Mouse (Mus musculus) ES-CJ7 (cell line): ENCODE measurements at regions not wholly inside any gene's neighbourhood (a gene's known extent, or its start where the extent isn't known, plus 50 kb on each side); places are given as distances from the start of the nearest gene placed in this dataset.

Experiments
- DNase-seq: peaks from one replicate; pipeline ENCODE4 v3.0.0; 2011; ENCODE audit warnings: low read depth, low spot score

GRCm38 (mm10) chr17:45240963-45241543 is 192.5 kb downstream of the Cdc5l start:
- no peak for DNase-seq

GRCm38 (mm10) chr17:45240545-45240944 is 193.0 kb downstream of the Cdc5l start:
- no peak for DNase-seq

GRCm38 (mm10) chr17:45237246-45237645 is 196.3 kb downstream of the Cdc5l start:
- DNase-seq: no peak

- DNase-seq: no peak
Observed at GRCm38 (mm10) chr17:45235401-45235800, 198.1 kb downstream of the Cdc5l start.

GRCm38 (mm10) chr17:45232874-45233273 is 200.7 kb downstream of the Cdc5l start:
- DNase-seq: no peak

- no peak for DNase-seq
Observed at GRCm38 (mm10) chr17:45227190-45227589, 206.3 kb downstream of the Cdc5l start.

- DNase-seq: no peak
Observed at GRCm38 (mm10) chr17:45226486-45226885, 207.1 kb downstream of the Cdc5l start.

GRCm38 (mm10) chr17:45221625-45222024 is 211.9 kb downstream of the Cdc5l start:
- DNase-seq: no peak

- no peak for DNase-seq
Observed at GRCm38 (mm10) chr17:45217126-45217525, 216.4 kb downstream of the Cdc5l start.

GRCm38 (mm10) chr17:45215067-45216049 is 218.2 kb downstream of the Cdc5l start:
- DNase-seq: no peak

- peak; percentile 49 for DNase-seq
Observed at GRCm38 (mm10) chr17:45210984-45211383, 222.6 kb downstream of the Cdc5l start.

GRCm38 (mm10) chr17:45209387-45209663 is 224.2 kb downstream of the Cdc5l start:
- no peak for DNase-seq

GRCm38 (mm10) chr17:45208596-45209386 is 224.7 kb downstream of the Cdc5l start:
- DNase-seq: no peak

- peak; percentile 19 for DNase-seq
Observed at GRCm38 (mm10) chr17:45195779-45196178, 237.8 kb downstream of the Cdc5l start.

GRCm38 (mm10) chr17:45194786-45195281 is 238.7 kb downstream of the Cdc5l start:
- DNase-seq: no peak

GRCm38 (mm10) chr17:45193456-45194025 is 240.0 kb downstream of the Cdc5l start:
- no peak for DNase-seq

- DNase-seq: no peak
Observed at GRCm38 (mm10) chr17:45187402-45187801, 246.1 kb downstream of the Cdc5l start.

GRCm38 (mm10) chr17:45176340-45176739 is 257.2 kb downstream of the Cdc5l start:
- no peak for DNase-seq

- DNase-seq: no peak
Observed at GRCm38 (mm10) chr17:45169257-45169994, 264.1 kb downstream of the Cdc5l start.
